Mouse (Mus musculus) myocyte (in vitro differentiated cells): ENCODE measurements around the gene Fstl1.

Experiments
- CEBPB ChIP-seq: IDR thresholded peaks from 2 replicates; pipeline ENCODE4 v1.6.1; 2011; ENCODE audit warnings: mild to moderate bottlenecking, moderate library complexity; ENCODE audit not compliant: poor library complexity, insufficient read depth, severe bottlenecking
- E2F4 ChIP-seq: IDR thresholded peaks from one replicate; pipeline ENCODE4 v1.6.1; 2011; ENCODE audit warnings: mild to moderate bottlenecking, control low read depth, moderate library complexity; ENCODE audit not compliant: insufficient read depth
- MAX ChIP-seq: IDR thresholded peaks from one replicate; pipeline ENCODE4 v1.6.1; 2011; ENCODE audit warnings: low read depth, mild to moderate bottlenecking, control low read depth
- MYOD1 ChIP-seq, 3 experiments: IDR thresholded peaks; one replicate each; pipeline ENCODE4 v1.6.1; 2011; ENCODE audit warnings: control low read depth in 2 of 3, low read depth in 2 of 3, mild to moderate bottlenecking in 2 of 3, moderate library complexity in 1 of 3; ENCODE audit not compliant: insufficient read length in 2 of 3, control insufficient read depth in 1 of 3
- MYOG ChIP-seq, 3 experiments: IDR thresholded peaks; one replicate each; pipeline ENCODE4 v1.6.1; 2011; ENCODE audit warnings: control low read depth in 2 of 3, low read depth in 2 of 3, mild to moderate bottlenecking in 2 of 3; ENCODE audit not compliant: insufficient read length in 2 of 3, control insufficient read depth in 1 of 3, insufficient read depth in 1 of 3
- POLR2A ChIP-seq: IDR thresholded peaks from one replicate; pipeline ENCODE4 v1.6.1; 2011; ENCODE audit warnings: low read depth, mild to moderate bottlenecking, control low read depth, moderate library complexity; ENCODE audit not compliant: insufficient read length
- POLR2AphosphoS2 ChIP-seq: IDR thresholded peaks from one replicate; pipeline ENCODE4 v1.6.1; 2011; ENCODE audit warnings: low read depth, control low read depth; ENCODE audit not compliant: insufficient read length
- SRF ChIP-seq: IDR thresholded peaks from one replicate; pipeline ENCODE4 v1.6.1; 2011; ENCODE audit warnings: low read depth; ENCODE audit not compliant: control insufficient read depth, insufficient read length
- TCF12 ChIP-seq: IDR thresholded peaks from one replicate; pipeline ENCODE4 v1.6.1; 2011; ENCODE audit warnings: mild to moderate bottlenecking, control low read depth; ENCODE audit not compliant: poor library complexity, insufficient read depth, severe bottlenecking
- USF1 ChIP-seq: IDR thresholded peaks from one replicate; pipeline ENCODE4 v1.6.1; 2011; ENCODE audit warnings: low read depth, mild to moderate bottlenecking, control low read depth, moderate library complexity

DNA sequence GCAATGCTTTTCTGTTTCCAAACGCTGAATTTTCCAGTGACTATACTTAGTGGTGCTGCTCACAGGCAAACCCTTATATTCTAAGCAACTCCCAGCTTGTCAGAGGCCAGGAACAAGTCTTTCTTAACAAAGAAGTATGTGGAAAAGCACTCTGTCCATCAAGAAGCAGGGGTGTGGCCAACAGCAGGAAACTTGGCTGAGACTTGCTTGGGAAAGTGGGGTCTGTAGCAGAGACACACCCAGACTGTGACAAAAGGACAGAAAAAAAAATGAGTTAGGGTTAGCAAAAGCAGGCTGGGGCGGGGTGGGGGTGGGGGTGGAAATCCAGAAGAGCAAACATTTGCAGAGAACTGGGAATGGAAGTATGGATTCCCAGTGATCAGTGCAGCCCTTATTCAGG, 23.8 kb upstream of the Fstl1 start:
- TF ChIP-seq POLR2A (no peak), MAX (no peak), MYOG (IDR thresholded peaks at IDR 0.05; ENCODE audit: control insufficient read depth in 1 of 3, insufficient read depth in 1 of 3, insufficient read length in 2 of 3, low read depth in 2 of 3) (no peak), MYOD1 (IDR thresholded peaks at IDR 0.05; ENCODE audit: control insufficient read depth in 1 of 3, insufficient read length in 2 of 3, low read depth in 2 of 3) (no peak), TCF12 (no peak), CEBPB (no peak), E2F4 (no peak), POLR2AphosphoS2 (no peak), USF1 (no peak), SRF (no peak)
